Mouse (Mus musculus): Measurements from ENCODE around the gene Plod1.
A peak's percentile ranks its signal among the peaks of the same experiment; 100 is the strongest.
"Not testable (repeated sequence)": the region's sequence is repeated elsewhere in the genome, so short reads cannot be mapped to it uniquely, and the experiment has no call there.

Plod1 gene

GRCm38 (mm10) chr4:147896411-147896810 lies 40.2 kb downstream of the Plod1 start:
- DNase-seq (ENCODE audit: low spot score in 2 of 2), result no peak

GRCm38 (mm10) chr4:147895815-147896330 lies 40.7 kb downstream of the Plod1 start:
- DNase-seq (ENCODE audit: low spot score in 2 of 2), result no peak

- DNase-seq (ENCODE audit: low spot score in 2 of 2), result no peak
Observed at GRCm38 (mm10) chr4:147890341-147890740, 46.2 kb downstream of the Plod1 start.

- no peak for DNase-seq (ENCODE audit: low spot score in 2 of 2)
Observed at GRCm38 (mm10) chr4:147888237-147888636, 48.3 kb downstream of the Plod1 start.

GRCm38 (mm10) chr4:147887277-147887676 lies 49.3 kb downstream of the Plod1 start:
- DNase-seq (ENCODE audit: low spot score in 2 of 2), result no peak

GRCm38 (mm10) chr4:147886158-147886557 lies 50.4 kb downstream of the Plod1 start:
- DNase-seq (ENCODE audit: low spot score in 2 of 2), result no peak

- DNase-seq (ENCODE audit: low spot score in 2 of 2), result no peak
Observed at GRCm38 (mm10) chr4:147884138-147884537, 52.4 kb downstream of the Plod1 start.

- no peak for DNase-seq (ENCODE audit: low spot score in 2 of 2)
Observed at GRCm38 (mm10) chr4:147883041-147883440, 53.5 kb downstream of the Plod1 start.

GRCm38 (mm10) chr4:147881792-147882191 lies 54.8 kb downstream of the Plod1 start:
- DNase-seq (ENCODE audit: low spot score in 2 of 2), result no peak

GRCm38 (mm10) chr4:147879865-147880264 lies 56.7 kb downstream of the Plod1 start:
- DNase-seq (ENCODE audit: low spot score in 2 of 2), result no peak

GRCm38 (mm10) chr4:147879456-147879855 lies 57.1 kb downstream of the Plod1 start:
- no peak for DNase-seq (ENCODE audit: low spot score in 2 of 2)

GRCm38 (mm10) chr4:147878537-147878936 lies 58.0 kb downstream of the Plod1 start:
- no peak for DNase-seq (ENCODE audit: low spot score in 2 of 2)

- DNase-seq (ENCODE audit: low spot score in 2 of 2), result no peak
Observed at GRCm38 (mm10) chr4:147875852-147876575, 60.6 kb downstream of the Plod1 start.

- no peak for DNase-seq (ENCODE audit: low spot score in 2 of 2)
Observed at GRCm38 (mm10) chr4:147869238-147869637, 67.3 kb downstream of the Plod1 start.

GRCm38 (mm10) chr4:147868450-147869031 lies 68.0 kb downstream of the Plod1 start, which contains the start of the genes Miip and Fv1:
TSS of gene Miip (minus strand) at chr4:147868816.
TSS of gene Fv1 (plus strand) at chr4:147868979.
- DNase-seq (ENCODE audit: low spot score in 2 of 2), result peak; percentile 84 to 95

- DNase-seq (ENCODE audit: low spot score in 2 of 2), result peak in 1 of 2 experiments; percentile 18
Observed at GRCm38 (mm10) chr4:147867563-147868449, 68.8 kb downstream of the Plod1 start.

- not testable (repeated sequence) for DNase-seq (ENCODE audit: low spot score in 2 of 2)
Observed at GRCm38 (mm10) chr4:147866793-147867192, 69.8 kb downstream of the Plod1 start.

- DNase-seq (ENCODE audit: low spot score in 2 of 2), result no peak
Observed at GRCm38 (mm10) chr4:147866056-147866455, 70.5 kb downstream of the Plod1 start.

- no peak for DNase-seq (ENCODE audit: low spot score in 2 of 2)
Observed at GRCm38 (mm10) chr4:147865651-147866050, 70.9 kb downstream of the Plod1 start.

- no peak for DNase-seq (ENCODE audit: low spot score in 2 of 2)
Observed at GRCm38 (mm10) chr4:147862051-147862450, 74.5 kb downstream of the Plod1 start.

Data from spleen, postnatal 10 days (tissue).